Mouse (Mus musculus) embryonic fibroblast, embryonic 13.5 days (primary cell): ENCODE data around the gene Unc79. TPM values are rescaled to one million over a fixed set of nuclear protein-coding genes. Genes with fewer than 3 reads are reported as not detected.

Experiments
- H3K27ac ChIP-seq: 2 replicates; pipeline ENCODE4 v1.5.1; 2012; ENCODE audit warnings: low read length, control low read depth, inconsistent platforms; ENCODE audit not compliant: insufficient read depth
- H3K4me1 ChIP-seq: 2 replicates; pipeline ENCODE4 v1.6.1; 2011; ENCODE audit warnings: low read length; ENCODE audit not compliant: control insufficient read depth, insufficient read depth
- H3K4me3 ChIP-seq: 2 replicates; pipeline ENCODE4 v1.5.1; 2011; ENCODE audit warnings: mild to moderate bottlenecking, control low read depth, low read length; ENCODE audit not compliant: insufficient read depth
- CTCF ChIP-seq: IDR thresholded peaks from 2 replicates; pipeline ENCODE4 v1.5.1; 2011; ENCODE audit warnings: mild to moderate bottlenecking, control low read depth, low read length, moderate library complexity, borderline replicate concordance; ENCODE audit not compliant: insufficient read depth
- POLR2A ChIP-seq: IDR thresholded peaks from 2 replicates; pipeline ENCODE4 v1.6.1; 2011; ENCODE audit warnings: low read depth, mild to moderate bottlenecking, control low read depth, low read length, moderate library complexity
- polyA plus RNA-seq: library from polyadenylated mRNA; stranded (reverse); fragments of >200 nt; gene quantifications from 2 replicates; pipeline ENCODE4 v1.2.4, GENCODE M21; 2011; ENCODE audit warnings: low read depth; ENCODE audit not compliant: missing spikeins, insufficient read length

The Unc79 gene
- polyA plus RNA-seq, 1 experiment: not detected

DNA sequence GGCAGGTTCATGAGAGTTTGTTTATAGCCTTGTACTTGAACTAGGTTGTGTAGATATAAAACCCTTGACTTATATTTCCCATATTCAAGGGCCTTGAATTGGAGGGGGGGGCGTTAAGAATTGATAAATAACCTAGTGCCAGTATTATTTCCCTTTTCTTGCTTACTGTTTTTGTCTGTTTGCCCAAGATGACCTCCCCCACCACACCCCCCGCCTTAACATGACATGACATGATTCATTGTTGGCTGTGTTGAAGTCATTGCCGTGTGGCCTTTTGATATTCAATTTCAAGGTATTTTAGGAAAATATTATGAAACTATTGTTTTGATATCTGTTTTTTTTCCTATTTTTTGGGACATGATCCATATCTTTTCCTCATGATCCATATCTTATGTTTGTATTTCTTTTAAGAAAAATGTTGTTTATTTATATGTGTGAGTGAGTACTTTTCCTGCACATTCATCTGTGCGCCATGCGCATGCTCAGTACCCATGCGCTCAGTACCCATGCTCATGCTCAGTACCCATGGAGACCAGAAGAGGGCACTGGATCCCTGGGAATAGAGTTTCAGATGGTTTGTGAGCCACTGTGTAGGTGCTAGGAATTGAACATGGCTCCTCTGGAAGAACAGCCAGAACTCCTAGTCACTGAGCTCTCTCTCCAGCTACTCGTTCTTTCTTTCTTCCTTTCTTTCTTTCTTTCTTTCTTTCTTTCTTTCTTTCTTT, 11.6 kb downstream of the Unc79 start:
- TF ChIP-seq POLR2A: no peak
- no peak for TF ChIP-seq CTCF
- H3K4me3 ChIP-seq: no peak overlapping the region
- H3K27ac ChIP-seq: no peak overlapping the region
- no peaks in the 10 kb centered on the region for H3K4me1 ChIP-seq

DNA sequence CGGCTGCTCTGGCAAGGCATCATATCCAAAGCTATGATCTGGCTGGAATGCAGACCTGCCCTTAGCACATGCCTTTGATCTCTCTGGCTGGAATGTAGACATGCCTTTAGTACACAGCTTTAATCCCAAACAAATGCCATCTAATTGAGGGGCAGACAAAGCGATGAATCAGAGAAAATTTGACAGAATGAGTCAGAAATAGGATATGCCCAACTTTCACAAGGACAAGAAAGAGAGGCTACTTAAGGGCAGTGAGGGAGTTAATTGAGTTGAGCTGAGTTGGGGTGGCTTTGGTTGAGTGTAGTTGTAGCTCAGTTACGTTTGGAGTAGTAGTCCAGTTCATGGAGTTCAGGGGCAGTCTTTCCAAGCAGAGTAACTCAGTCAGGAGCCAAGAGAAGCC, 12.4 kb downstream of the Unc79 start:
- Histone ChIP-seq H3K4me3 (no peak overlapping the region), H3K4me1 (no peaks in the 10 kb centered on the region), H3K27ac (no peak overlapping the region)
- TF ChIP-seq POLR2A (no peak), CTCF (no peak)

DNA sequence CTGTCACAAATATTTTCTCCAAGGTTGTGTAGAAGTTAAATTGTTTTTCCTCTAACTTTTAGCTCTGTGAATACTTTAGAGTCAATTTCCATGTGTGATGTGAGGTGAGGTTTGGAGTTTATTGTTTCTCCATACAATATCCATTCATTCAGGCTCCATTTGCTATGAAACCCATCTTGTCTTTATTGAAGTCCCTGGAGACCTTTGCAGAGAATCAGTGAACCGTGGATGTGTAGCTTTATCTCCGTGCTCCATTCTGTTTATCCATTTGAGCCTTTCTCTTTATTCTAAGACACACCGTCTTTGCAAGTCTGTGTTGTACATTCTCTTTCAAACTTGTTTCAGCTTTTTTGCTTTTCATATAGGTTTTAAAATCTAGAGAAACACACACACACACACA, 15.8 kb downstream of the Unc79 start:
- Histone ChIP-seq H3K4me1 (no peaks in the 10 kb centered on the region), H3K4me3 (no peak overlapping the region), H3K27ac (no peak overlapping the region)
- TF ChIP-seq POLR2A (no peak), CTCF (no peak)

DNA sequence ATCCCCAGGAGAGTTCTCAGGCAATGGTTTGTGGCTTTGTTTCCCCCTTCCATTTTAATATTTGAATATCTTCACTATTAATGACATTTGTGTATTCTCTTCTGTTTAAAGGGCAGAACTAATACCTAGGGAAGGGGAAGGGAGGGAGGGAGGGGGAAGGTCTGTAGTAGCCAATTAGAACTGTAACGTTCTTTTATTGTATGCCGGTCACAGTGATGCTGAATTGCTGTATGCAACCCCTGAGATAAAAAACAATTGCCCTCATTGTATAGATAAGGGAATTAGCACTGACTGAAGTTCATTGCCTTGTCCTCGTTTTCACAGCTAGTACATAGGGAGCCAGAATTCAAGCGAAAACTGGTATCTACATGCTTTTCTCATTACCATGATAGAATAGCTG, 31.9 kb downstream of the Unc79 start:
- no peaks in the 10 kb centered on the region for H3K4me1 ChIP-seq
- H3K4me3 ChIP-seq: no peak overlapping the region
- no peak overlapping the region for H3K27ac ChIP-seq
- TF ChIP-seq POLR2A: no peak
- no peak for TF ChIP-seq CTCF

DNA sequence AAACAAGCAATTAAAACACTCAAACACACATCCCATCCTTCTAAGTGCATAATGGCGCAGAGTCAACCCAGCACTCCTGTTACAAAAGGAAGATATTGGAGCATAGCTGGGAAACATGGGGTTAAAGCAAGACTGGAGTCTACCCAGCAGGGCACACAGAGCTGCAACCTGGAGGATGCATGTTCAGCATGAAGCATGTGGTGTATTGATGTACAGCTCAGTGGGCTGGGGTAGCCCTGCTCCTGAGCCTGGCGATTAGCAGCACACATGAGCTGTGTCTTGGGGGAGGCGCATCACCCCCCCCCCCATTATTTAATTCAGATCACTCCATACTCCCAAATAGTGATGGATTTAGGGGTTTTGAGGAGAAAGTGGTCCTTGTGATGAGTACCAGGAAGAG, 32.9 kb downstream of the Unc79 start:
- Histone ChIP-seq H3K27ac (no peak overlapping the region), H3K4me1 (no peaks in the 10 kb centered on the region), H3K4me3 (no peak overlapping the region)
- TF ChIP-seq POLR2A (no peak), CTCF (no peak)

DNA sequence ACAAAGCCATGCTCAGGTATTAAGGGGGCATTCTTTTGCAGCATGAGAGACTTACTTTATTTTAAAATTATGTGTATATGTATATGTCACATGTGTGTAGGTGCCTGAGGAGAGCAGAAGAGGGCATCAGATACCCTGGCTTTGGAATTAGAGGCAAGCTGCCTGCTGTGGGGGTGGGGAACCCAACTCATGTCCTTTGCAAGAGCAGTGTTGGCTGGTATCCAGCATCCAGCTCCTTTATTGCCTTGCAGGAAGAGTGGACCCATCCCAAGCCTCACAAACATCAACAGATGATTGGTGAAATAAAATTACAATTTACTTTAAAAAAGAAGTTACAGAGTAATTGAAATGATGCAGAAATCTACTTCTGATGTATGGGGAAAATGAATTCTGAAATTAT, 36.7 kb downstream of the Unc79 start:
- no peak overlapping the region for H3K27ac ChIP-seq
- no peaks in the 10 kb centered on the region for H3K4me1 ChIP-seq
- TF ChIP-seq CTCF (no peak), POLR2A (no peak)
- no peak overlapping the region for H3K4me3 ChIP-seq

DNA sequence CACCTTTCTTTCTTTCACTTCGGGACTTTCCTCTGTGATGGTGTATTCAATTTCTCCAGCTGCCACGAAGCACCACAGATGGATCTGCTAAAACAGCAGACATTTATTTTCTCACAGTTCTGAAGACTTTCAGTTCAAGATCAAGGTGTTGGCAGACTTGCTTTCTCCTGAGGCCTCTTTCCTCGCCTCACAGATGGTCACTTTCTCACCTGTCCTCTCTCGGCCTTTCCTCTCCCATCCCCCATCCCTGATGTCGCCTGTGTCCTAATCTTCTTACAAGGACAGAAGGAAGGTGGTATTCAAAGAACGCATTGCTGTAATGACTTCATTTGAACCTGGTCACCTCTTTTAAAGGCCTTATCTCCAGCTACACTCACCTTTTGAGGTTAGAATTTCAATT, 39.1 kb downstream of the Unc79 start:
- Histone ChIP-seq H3K4me1 (no peaks in the 10 kb centered on the region), H3K27ac (no peak overlapping the region), H3K4me3 (no peak overlapping the region)
- TF ChIP-seq CTCF: no peak
- TF ChIP-seq POLR2A: no peak

DNA sequence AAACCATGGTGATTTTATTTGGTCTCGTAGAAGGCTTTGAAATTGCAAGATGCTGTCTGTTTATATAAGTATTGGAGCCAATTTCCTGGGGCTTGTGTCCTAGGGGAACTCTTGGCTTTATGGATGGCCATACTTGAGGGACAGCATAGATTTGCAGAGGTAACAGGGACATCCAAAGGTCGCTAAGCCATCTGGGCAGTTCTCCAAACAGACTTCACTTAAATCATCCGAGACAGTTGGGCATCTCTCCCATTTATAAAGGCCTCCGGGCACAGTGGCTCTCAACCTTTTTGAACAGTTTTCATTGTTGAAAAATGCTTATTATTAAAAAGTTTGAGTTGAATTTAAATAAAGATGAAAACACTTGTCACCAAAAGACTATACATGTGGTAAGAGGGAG, 59.8 kb downstream of the Unc79 start:
- Histone ChIP-seq H3K4me1 (no peaks in the 10 kb centered on the region), H3K4me3 (no peak overlapping the region), H3K27ac (no peak overlapping the region)
- TF ChIP-seq POLR2A: no peak
- no peak for TF ChIP-seq CTCF

DNA sequence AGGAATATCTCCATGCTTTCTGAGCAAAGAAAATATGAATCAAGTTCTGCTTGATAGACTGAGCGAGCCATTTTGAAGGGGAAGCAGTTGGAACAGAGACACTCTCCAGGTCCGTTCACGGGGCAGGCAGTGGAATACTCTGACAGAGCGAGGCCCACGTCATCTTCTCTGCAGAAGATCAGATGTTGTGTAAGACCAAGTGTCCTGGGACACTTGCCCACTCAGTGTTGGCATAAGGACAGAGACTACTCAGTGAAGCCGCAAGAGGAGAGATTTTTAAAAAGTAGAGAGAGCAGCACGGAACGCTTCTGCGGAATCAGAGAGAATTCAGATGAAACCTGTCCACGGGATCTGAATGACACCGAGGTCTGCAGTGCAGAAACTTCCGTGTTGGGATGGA, 69.5 kb downstream of the Unc79 start:
- no peaks in the 10 kb centered on the region for H3K4me1 ChIP-seq
- TF ChIP-seq CTCF (no peak), POLR2A (no peak)
- no peak overlapping the region for H3K27ac ChIP-seq
- no peak overlapping the region for H3K4me3 ChIP-seq

DNA sequence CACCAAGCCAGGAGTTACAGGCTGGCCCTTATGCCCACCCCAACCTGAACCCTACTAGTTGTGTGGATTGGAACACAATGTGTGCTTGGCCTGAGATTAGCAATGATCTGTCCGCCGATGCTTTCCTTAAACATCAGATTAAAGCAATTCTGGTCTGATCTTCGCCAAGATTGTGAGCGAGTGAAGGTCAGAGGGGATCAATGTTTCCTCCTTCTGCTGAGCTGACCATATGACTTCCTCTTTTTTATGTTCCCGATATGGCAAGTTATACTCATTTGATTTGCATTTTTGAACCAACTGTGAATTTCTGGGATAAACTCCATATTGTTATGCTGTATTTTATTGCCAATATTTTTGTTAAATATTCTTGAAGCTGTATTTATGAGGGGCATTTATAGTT, 88.0 kb downstream of the Unc79 start:
- TF ChIP-seq POLR2A (no peak), CTCF (no peak)
- H3K4me3 ChIP-seq: no peak overlapping the region
- H3K27ac ChIP-seq: no peak overlapping the region
- no peaks in the 10 kb centered on the region for H3K4me1 ChIP-seq
